Comparison of ENCODE assay signal across 15 mouse cellular contexts in the genomic region with DNA sequence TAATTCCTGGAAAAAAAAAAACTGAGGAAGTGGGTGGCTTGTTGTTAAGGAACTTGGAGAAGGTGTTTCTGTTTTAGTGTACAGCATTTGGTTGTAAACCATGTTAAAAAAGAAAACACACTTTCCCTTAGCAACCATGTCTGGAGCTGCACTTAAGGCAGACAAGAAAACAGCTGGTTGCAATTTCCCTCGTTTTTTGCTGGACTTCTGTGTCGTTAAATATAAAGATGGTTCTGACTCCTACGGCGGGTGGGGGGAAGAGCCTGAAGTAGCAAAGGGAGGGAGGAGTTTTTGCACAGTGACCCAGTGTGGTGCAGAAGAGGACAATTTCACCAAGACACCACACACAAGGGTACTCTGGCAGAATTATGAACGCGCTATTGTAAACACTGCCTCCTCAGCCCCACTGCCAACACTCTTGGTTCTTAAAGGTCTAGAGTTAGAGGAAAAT.
DNase-seq lines count a peak whose midpoint lies in the region; ATAC-seq and TF ChIP-seq lines count a peak whose summit lies in the region.
"Had no signal": no experiment of that assay in that cellular context is flagged by ENCODE, and none has a peak within 500 bp of the region (broad histone marks: within the 10 kb centered on the region; RNA-seq: fewer than 3 reads in every experiment).

No protein-coding gene starts in this region.

- H3K4me2 ChIP-seq in kidney, embryonic 16.5 days (replicated peaks; ENCODE audit: low read depth, low read length) = 0 out of 2 replicates have a peak overlapping the region, but pooled peaks have one; percentile 6
- peak overlapping the region; percentile 22 for H3K4me2 ChIP-seq in limb, embryonic 15.5 days
- no peak overlapping the region for H3K4me2 ChIP-seq in forebrain, embryonic 13.5 days
- H3K4me2 ChIP-seq: heart, embryonic 12.5 days; lung, embryonic 14.5 days had no signal

- H3K4me1 ChIP-seq in kidney, embryonic 16.5 days (ENCODE audit: insufficient read depth, low read length) = no peaks in the 10 kb centered on the region
- peaks cover 10% of the 10 kb centered on the region; the same call in 1 of the 2 replicates for H3K4me1 ChIP-seq in embryonic fibroblast, embryonic 13.5 days (ENCODE audit: control insufficient read depth, insufficient read depth, low read length)
- H3K4me1 ChIP-seq in limb, embryonic 15.5 days = peaks cover 11% of the 10 kb centered on the region
- no peaks in the 10 kb centered on the region for H3K4me1 ChIP-seq in forebrain, embryonic 13.5 days
- H3K4me1 ChIP-seq: heart, embryonic 12.5 days had no signal

- no peaks in the 10 kb centered on the region for H3K9me3 ChIP-seq in kidney, embryonic 16.5 days (ENCODE audit: low read length)
- no peaks in the 10 kb centered on the region for H3K9me3 ChIP-seq in limb, embryonic 15.5 days
- no peaks in the 10 kb centered on the region for H3K9me3 ChIP-seq in forebrain, embryonic 13.5 days (replicated peaks)

- 37% methylated on average over 6 of the region's 6 CpGs for WGBS in kidney, embryonic 16.5 days
- 10% methylated on average over 6 of the region's 6 CpGs for WGBS in limb, embryonic 15.5 days
- WGBS in forebrain, embryonic 13.5 days = 80% methylated on average over 6 of the region's 6 CpGs

- no peak for TF ChIP-seq POLR2A in embryonic fibroblast, embryonic 13.5 days (IDR thresholded peaks at IDR 0.05; ENCODE audit: low read depth, low read length)

- H3K4me3 ChIP-seq in kidney, embryonic 16.5 days (ENCODE audit: low read length) = no peak overlapping the region
- no peak overlapping the region for H3K4me3 ChIP-seq in embryonic fibroblast, embryonic 13.5 days (ENCODE audit: insufficient read depth, low read length)
- no peak overlapping the region for H3K4me3 ChIP-seq in limb, embryonic 15.5 days
- H3K4me3 ChIP-seq in forebrain, embryonic 13.5 days = no peak overlapping the region
- H3K4me3 ChIP-seq: erythroblast, embryonic 14.5 days; heart, embryonic 12.5 days had no signal

- TF ChIP-seq CTCF in embryonic fibroblast, embryonic 13.5 days (IDR thresholded peaks at IDR 0.05; ENCODE audit: borderline replicate concordance, insufficient read depth, low read length) = no peak

- DNase-seq in kidney, postnatal 4 days = no peak
- DNase-seq in embryo, embryonic 10.5 days (ENCODE audit: low spot score) = peak; percentile 55
- no peak for DNase-seq in kidney, adult 9 months
- DNase-seq in c-Kit-positive CD71-positive TER-119-positive erythroid progenitor cells, embryonic 14.5 days (ENCODE audit: low spot score) = no peak
- DNase-seq: cerebellum, adult 8-10 months; heart, postnatal 4 days; lung, embryonic 14.5 days; right cerebral cortex, postnatal 4 days had no signal

- no peak overlapping the region for H3K27ac ChIP-seq in kidney, embryonic 16.5 days (ENCODE audit: low read length)
- 0 out of 2 replicates have a peak overlapping the region, but pooled peaks have one; percentile 19 for H3K27ac ChIP-seq in embryonic fibroblast, embryonic 13.5 days (ENCODE audit: insufficient read depth, low read length)
- peak overlapping the region; percentile 68 for H3K27ac ChIP-seq in limb, embryonic 15.5 days
- no peak overlapping the region for H3K27ac ChIP-seq in forebrain, embryonic 13.5 days

- no peak overlapping the region for H3K9ac ChIP-seq in kidney, embryonic 16.5 days (replicated peaks; ENCODE audit: low read length)
- H3K9ac ChIP-seq in limb, embryonic 15.5 days = no peak overlapping the region
- no peak overlapping the region for H3K9ac ChIP-seq in forebrain, embryonic 13.5 days
- H3K9ac ChIP-seq: heart, embryonic 12.5 days; lung, embryonic 14.5 days had no signal

- ATAC-seq in kidney, embryonic 16.5 days (ENCODE audit: low FRiP score, low TSS enrichment) = no peak
- ATAC-seq in limb, embryonic 15.5 days (ENCODE audit: insufficient number of reproducible peaks, low FRiP score, low TSS enrichment, low read depth) = peak; percentile 19; the same call in 1 of the 2 replicates
- no peak for ATAC-seq in forebrain, embryonic 13.5 days
- ATAC-seq: intestine, embryonic 16.5 days had no signal

- H3K27me3 ChIP-seq in kidney, embryonic 16.5 days (ENCODE audit: insufficient read depth, low read length) = no peaks in the 10 kb centered on the region
- no peaks in the 10 kb centered on the region for H3K27me3 ChIP-seq in limb, embryonic 15.5 days
- no peaks in the 10 kb centered on the region for H3K27me3 ChIP-seq in forebrain, embryonic 13.5 days
- H3K27me3 ChIP-seq: heart, embryonic 12.5 days had no signal

- H3K36me3 ChIP-seq in kidney, embryonic 16.5 days (ENCODE audit: insufficient read depth, low read length) = no peaks in the 10 kb centered on the region
- H3K36me3 ChIP-seq in limb, embryonic 15.5 days = no peaks in the 10 kb centered on the region
- no peaks in the 10 kb centered on the region for H3K36me3 ChIP-seq in forebrain, embryonic 13.5 days (ENCODE audit: poor library complexity, severe bottlenecking)
- H3K36me3 ChIP-seq: heart, embryonic 12.5 days had no signal

Comparison
In these comparisons a context has a peak if more than half of its experiments do, and no peak if none do; other contexts are left out.
1. H3K27ac ChIP-seq: peak in embryonic fibroblast, embryonic 13.5 days (single experiment) and limb, embryonic 15.5 days (single experiment); none in kidney, embryonic 16.5 days (single experiment) and forebrain, embryonic 13.5 days (single experiment).